Mouse (Mus musculus): ENCODE data around the gene Gm49776. TPM values are rescaled to one million over a fixed set of nuclear protein-coding genes. Genes with fewer than 3 reads are reported as not detected.
"Not testable (repeated sequence)": the region's sequence is repeated elsewhere in the genome, so short reads cannot be mapped to it uniquely, and the experiment has no call there.

Gene Gm49776
- polyA plus RNA-seq (2012), result not detected in 2 replicates

- peaks cover 98% of the 10 kb centered on the region for H3K36me3 ChIP-seq (ENCODE audit: control insufficient read depth)
- no peaks in the 10 kb centered on the region for H3K9me3 ChIP-seq (ENCODE audit: control insufficient read depth, low read length)
- TF ChIP-seq TAL1 (IDR thresholded peaks at IDR 0.05; ENCODE audit: low read length) (no peak), GATA1 (IDR thresholded peaks at IDR 0.05; ENCODE audit: low read length) (no peak)
- H3K4me1 ChIP-seq (ENCODE audit: control insufficient read depth), result peaks cover 8% of the 10 kb centered on the region
- H3K4me3 ChIP-seq (replicated peaks), result no peak within 1 kb of the TSS
- no peaks in the 10 kb centered on the region for H3K27me3 ChIP-seq (ENCODE audit: control insufficient read depth)
These were observed at the start of gene Gm49776 for GRCm38 (mm10) chr16:18258221-18258620. Gm49776 (minus strand) TSS chr16:18258321.

GRCm38 (mm10) chr16:18289614-18290013, 31.5 kb upstream of the Gm49776 start:
- Histone ChIP-seq H3K36me3 (ENCODE audit: control insufficient read depth) (peaks cover 39% of the 10 kb centered on the region), H3K4me3 (replicated peaks) (peak overlapping the region; percentile 97), H3K4me1 (ENCODE audit: control insufficient read depth) (peaks cover 39% of the 10 kb centered on the region)
- H3K27me3 ChIP-seq (ENCODE audit: control insufficient read depth); H3K9me3 ChIP-seq (ENCODE audit: control insufficient read depth, low read length): not testable (repeated sequence)

- peak within 1 kb of the TSS; percentile 97 for H3K4me3 ChIP-seq (replicated peaks)
- H3K9me3 ChIP-seq (ENCODE audit: control insufficient read depth, low read length), result no peaks in the 10 kb centered on the region
- peaks cover 40% of the 10 kb centered on the region for H3K4me1 ChIP-seq (ENCODE audit: control insufficient read depth)
- H3K36me3 ChIP-seq (ENCODE audit: control insufficient read depth), result peaks cover 44% of the 10 kb centered on the region
- no peaks in the 10 kb centered on the region for H3K27me3 ChIP-seq (ENCODE audit: control insufficient read depth)
- TF ChIP-seq TAL1 (IDR thresholded peaks at IDR 0.05; ENCODE audit: low read length) (no peak), GATA1 (IDR thresholded peaks at IDR 0.05; ENCODE audit: low read length) (no peak)
These were observed 31.0 kb upstream of the Gm49776 start, which contains the start of gene Dgcr8 for GRCm38 (mm10) chr16:18289067-18289588. Dgcr8 (minus strand) TSS chr16:18289246.

- TF ChIP-seq TAL1 (IDR thresholded peaks at IDR 0.05; ENCODE audit: low read length) (no peak), GATA1 (IDR thresholded peaks at IDR 0.05; ENCODE audit: low read length) (no peak)
- Histone ChIP-seq H3K27me3 (ENCODE audit: control insufficient read depth) (no peaks in the 10 kb centered on the region), H3K4me3 (replicated peaks) (peak overlapping the region; percentile 97), H3K36me3 (ENCODE audit: control insufficient read depth) (peaks cover 49% of the 10 kb centered on the region), H3K9me3 (ENCODE audit: control insufficient read depth, low read length) (no peaks in the 10 kb centered on the region), H3K4me1 (ENCODE audit: control insufficient read depth) (peaks cover 41% of the 10 kb centered on the region)
These were observed 30.5 kb upstream of the Gm49776 start for GRCm38 (mm10) chr16:18288581-18289061.

- H3K36me3 ChIP-seq (ENCODE audit: control insufficient read depth), result peaks cover 53% of the 10 kb centered on the region
- no peaks in the 10 kb centered on the region for H3K9me3 ChIP-seq (ENCODE audit: control insufficient read depth, low read length)
- H3K27me3 ChIP-seq (ENCODE audit: control insufficient read depth), result no peaks in the 10 kb centered on the region
- peaks cover 41% of the 10 kb centered on the region for H3K4me1 ChIP-seq (ENCODE audit: control insufficient read depth)
- no peak for TF ChIP-seq TAL1 (IDR thresholded peaks at IDR 0.05; ENCODE audit: low read length)
- no peak for TF ChIP-seq GATA1 (IDR thresholded peaks at IDR 0.05; ENCODE audit: low read length)
- peak overlapping the region; percentile 97 for H3K4me3 ChIP-seq (replicated peaks)
These were observed 30.0 kb upstream of the Gm49776 start for GRCm38 (mm10) chr16:18288166-18288565.

GRCm38 (mm10) chr16:18275166-18275565, 17.0 kb upstream of the Gm49776 start:
- Histone ChIP-seq H3K4me1 (ENCODE audit: control insufficient read depth) (no peaks in the 10 kb centered on the region), H3K36me3 (ENCODE audit: control insufficient read depth) (peaks cover 96% of the 10 kb centered on the region), H3K27me3 (ENCODE audit: control insufficient read depth) (no peaks in the 10 kb centered on the region), H3K9me3 (ENCODE audit: control insufficient read depth, low read length) (no peaks in the 10 kb centered on the region), H3K4me3 (replicated peaks) (no peak overlapping the region)
- no peak for TF ChIP-seq GATA1 (IDR thresholded peaks at IDR 0.05; ENCODE audit: low read length)
- no peak for TF ChIP-seq TAL1 (IDR thresholded peaks at IDR 0.05; ENCODE audit: low read length)

GRCm38 (mm10) chr16:18268182-18268581, 10.1 kb upstream of the Gm49776 start:
- TF ChIP-seq TAL1 (IDR thresholded peaks at IDR 0.05; ENCODE audit: low read length), result no peak
- TF ChIP-seq GATA1 (IDR thresholded peaks at IDR 0.05; ENCODE audit: low read length), result no peak
- Histone ChIP-seq H3K36me3 (ENCODE audit: control insufficient read depth) (peaks cover 98% of the 10 kb centered on the region), H3K9me3 (ENCODE audit: control insufficient read depth, low read length) (no peaks in the 10 kb centered on the region)

GRCm38 (mm10) chr16:18265024-18265423, 6.9 kb upstream of the Gm49776 start:
- TF ChIP-seq GATA1 (IDR thresholded peaks at IDR 0.05; ENCODE audit: low read length), result no peak
- Histone ChIP-seq H3K4me3 (replicated peaks) (no peak overlapping the region), H3K9me3 (ENCODE audit: control insufficient read depth, low read length) (no peaks in the 10 kb centered on the region), H3K4me1 (ENCODE audit: control insufficient read depth) (no peaks in the 10 kb centered on the region), H3K27me3 (ENCODE audit: control insufficient read depth) (no peaks in the 10 kb centered on the region), H3K36me3 (ENCODE audit: control insufficient read depth) (peaks cover 96% of the 10 kb centered on the region)

More at GRCm38 (mm10) chr16:18268182-18268581, 10.1 kb upstream of the Gm49776 start:
- H3K27me3 ChIP-seq (ENCODE audit: control insufficient read depth), result no peaks in the 10 kb centered on the region
- H3K4me1 ChIP-seq (ENCODE audit: control insufficient read depth), result no peaks in the 10 kb centered on the region
- H3K4me3 ChIP-seq (replicated peaks), result no peak overlapping the region

- H3K9me3 ChIP-seq (ENCODE audit: control insufficient read depth, low read length), result no peaks in the 10 kb centered on the region
- TF ChIP-seq TAL1 (IDR thresholded peaks at IDR 0.05; ENCODE audit: low read length) (no peak), GATA1 (IDR thresholded peaks at IDR 0.05; ENCODE audit: low read length) (no peak)
- no peaks in the 10 kb centered on the region for H3K27me3 ChIP-seq (ENCODE audit: control insufficient read depth)
- H3K4me1 ChIP-seq (ENCODE audit: control insufficient read depth), result peaks cover 45% of the 10 kb centered on the region
- H3K4me3 ChIP-seq (replicated peaks), result no peak overlapping the region
- H3K36me3 ChIP-seq (ENCODE audit: control insufficient read depth), result peaks cover 95% of the 10 kb centered on the region
These were observed 4.3 kb downstream of the Gm49776 start for GRCm38 (mm10) chr16:18253866-18254265.

GRCm38 (mm10) chr16:18252736-18253135, 5.4 kb downstream of the Gm49776 start:
- H3K36me3 ChIP-seq (ENCODE audit: control insufficient read depth), result peaks cover 84% of the 10 kb centered on the region
- no peaks in the 10 kb centered on the region for H3K27me3 ChIP-seq (ENCODE audit: control insufficient read depth)
- H3K4me3 ChIP-seq (replicated peaks), result no peak overlapping the region
- H3K4me1 ChIP-seq (ENCODE audit: control insufficient read depth), result peaks cover 50% of the 10 kb centered on the region
- TF ChIP-seq GATA1 (IDR thresholded peaks at IDR 0.05; ENCODE audit: low read length) (no peak), TAL1 (IDR thresholded peaks at IDR 0.05; ENCODE audit: low read length) (no peak)
- H3K9me3 ChIP-seq (ENCODE audit: control insufficient read depth, low read length), result no peaks in the 10 kb centered on the region

Data from erythroblast, embryonic 14.5 days (primary cell).